Mouse (Mus musculus): ENCODE data around the gene Olfr1368.

Olfr1368 gene

GRCm38 (mm10) chr13:21145767-21146166, at the start of gene Olfr1368:
Olfr1368 (minus strand) TSS chr13:21145867.
- no peak for DNase-seq (ENCODE audit: low spot score in 2 of 2)

- no peak for DNase-seq (ENCODE audit: low spot score in 2 of 2)
Measured at GRCm38 (mm10) chr13:21185521-21185920, 39.9 kb upstream of the Olfr1368 start.

GRCm38 (mm10) chr13:21183661-21184060, 38.0 kb upstream of the Olfr1368 start:
- DNase-seq (ENCODE audit: low spot score in 2 of 2), result no peak

GRCm38 (mm10) chr13:21183066-21183465, 37.4 kb upstream of the Olfr1368 start:
- DNase-seq (ENCODE audit: low spot score in 2 of 2), result no peak

- no peak for DNase-seq (ENCODE audit: low spot score in 2 of 2)
Measured at GRCm38 (mm10) chr13:21181996-21182395, 36.3 kb upstream of the Olfr1368 start.

- DNase-seq (ENCODE audit: low spot score in 2 of 2), result peak; percentile 38 to 58
Measured at GRCm38 (mm10) chr13:21180551-21181530, 35.2 kb upstream of the Olfr1368 start.

- DNase-seq (ENCODE audit: low spot score in 2 of 2), result peak; percentile 72 to 84
Measured at GRCm38 (mm10) chr13:21179724-21180550, 34.3 kb upstream of the Olfr1368 start.

- DNase-seq (ENCODE audit: low spot score in 2 of 2), result peak in 1 of 2 experiments; percentile 33
Measured at GRCm38 (mm10) chr13:21179367-21179723, 33.7 kb upstream of the Olfr1368 start, which contains the start of gene Trim27. Trim27 (plus strand) TSS chr13:21179445.

GRCm38 (mm10) chr13:21178364-21178763, 32.7 kb upstream of the Olfr1368 start:
- no peak for DNase-seq (ENCODE audit: low spot score in 2 of 2)

- no peak for DNase-seq (ENCODE audit: low spot score in 2 of 2)
Measured at GRCm38 (mm10) chr13:21177657-21178056, 32.0 kb upstream of the Olfr1368 start.

- no peak for DNase-seq (ENCODE audit: low spot score in 2 of 2)
Measured at GRCm38 (mm10) chr13:21176733-21177132, 31.1 kb upstream of the Olfr1368 start.

- peak; percentile 68 to 71 for DNase-seq (ENCODE audit: low spot score in 2 of 2)
Measured at GRCm38 (mm10) chr13:21173072-21173471, 27.4 kb upstream of the Olfr1368 start.

- DNase-seq (ENCODE audit: low spot score in 2 of 2), result peak in 1 of 2 experiments; percentile 64
Measured at GRCm38 (mm10) chr13:21172241-21173027, 26.8 kb upstream of the Olfr1368 start.

GRCm38 (mm10) chr13:21171600-21172150, 26.0 kb upstream of the Olfr1368 start:
- no peak for DNase-seq (ENCODE audit: low spot score in 2 of 2)

- no peak for DNase-seq (ENCODE audit: low spot score in 2 of 2)
Measured at GRCm38 (mm10) chr13:21171156-21171530, 25.5 kb upstream of the Olfr1368 start.

GRCm38 (mm10) chr13:21170431-21171155, 24.9 kb upstream of the Olfr1368 start:
- no peak for DNase-seq (ENCODE audit: low spot score in 2 of 2)

GRCm38 (mm10) chr13:21169657-21170430, 24.2 kb upstream of the Olfr1368 start:
- peak; percentile 70 to 81 for DNase-seq (ENCODE audit: low spot score in 2 of 2)

- no peak for DNase-seq (ENCODE audit: low spot score in 2 of 2)
Measured at GRCm38 (mm10) chr13:21169121-21169656, 23.5 kb upstream of the Olfr1368 start.

GRCm38 (mm10) chr13:21168371-21169011, 22.8 kb upstream of the Olfr1368 start:
- no peak for DNase-seq (ENCODE audit: low spot score in 2 of 2)

Data from frontal cortex, postnatal 10 days (tissue).